Mouse (Mus musculus) gastrocnemius, postnatal 4 days (tissue): ENCODE results near the gene Tmed1. TPM values are rescaled to one million over a fixed set of nuclear protein-coding genes. Genes with fewer than 3 reads are reported as not detected.
"Not testable (repeated sequence)": the region's sequence is repeated elsewhere in the genome, so short reads cannot be mapped to it uniquely, and the experiment has no call there.

Experiments used
- DNase-seq, 2 experiments: peaks; one replicate each; pipeline ENCODE4 v3.0.0; 2021 to 2022; ENCODE audit warnings: low spot score in 2 of 2, mixed read lengths in 2 of 2
- total RNA-seq, 2 experiments: library from RNA; stranded (reverse); gene quantifications; 2 replicates each; pipeline ENCODE4 v1.2.3; 2021

The Tmed1 gene
- total RNA-seq, 2 experiments from 2014 or later: 38.3 to 40.6 TPM

DNA sequence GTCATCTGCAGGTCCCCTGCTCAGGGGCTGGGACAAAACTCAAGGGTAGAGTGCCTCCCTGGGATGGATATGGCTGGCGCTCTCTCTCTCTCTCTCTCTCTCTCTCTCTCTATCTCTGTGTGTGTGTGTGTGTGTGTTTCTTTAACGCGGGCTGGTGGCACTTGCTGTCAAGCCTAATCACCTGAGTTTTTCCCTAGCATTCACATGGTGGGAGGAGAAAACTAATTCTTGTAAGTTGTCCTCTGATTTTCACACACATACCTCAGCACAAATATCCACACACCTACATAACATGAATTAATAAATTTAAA is 16.5 kb upstream of the Tmed1 start:
- DNase-seq: no peak

- no peak for DNase-seq
Measured at GRCm38 (mm10) chr9:21525937-21526633, 16.0 kb upstream of the Tmed1 start, which contains the start of gene AB124611. Gene AB124611, plus strand, starts transcription at chr9:21526176.

GRCm38 (mm10) chr9:21525142-21525936 is 15.3 kb upstream of the Tmed1 start:
- no peak for DNase-seq

DNA sequence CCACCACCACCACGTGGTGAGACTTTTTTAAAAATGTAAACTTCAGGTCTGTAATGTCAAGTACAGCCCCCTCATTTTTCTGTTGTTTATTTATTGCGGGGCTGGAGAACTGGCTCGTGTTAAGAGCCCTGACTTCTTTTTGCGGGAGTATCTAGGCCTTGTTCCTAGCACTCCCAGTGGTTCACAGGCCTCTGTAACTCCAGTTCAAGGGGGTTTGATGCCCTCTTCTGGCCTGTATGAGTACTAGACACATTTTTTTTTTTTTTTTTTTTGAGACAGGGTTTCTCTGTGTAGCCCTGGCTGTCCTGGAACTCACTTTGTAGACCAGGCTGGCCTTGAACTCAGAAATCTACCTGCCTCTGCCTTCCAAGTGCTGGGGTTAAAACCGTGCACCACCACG is 8.6 kb upstream of the Tmed1 start:
- DNase-seq: not testable (repeated sequence)

GRCm38 (mm10) chr9:21517947-21518495 is 8.0 kb upstream of the Tmed1 start:
- no peak for DNase-seq

GRCm38 (mm10) chr9:21513466-21513865 is 3.4 kb upstream of the Tmed1 start:
- no peak for DNase-seq

DNA sequence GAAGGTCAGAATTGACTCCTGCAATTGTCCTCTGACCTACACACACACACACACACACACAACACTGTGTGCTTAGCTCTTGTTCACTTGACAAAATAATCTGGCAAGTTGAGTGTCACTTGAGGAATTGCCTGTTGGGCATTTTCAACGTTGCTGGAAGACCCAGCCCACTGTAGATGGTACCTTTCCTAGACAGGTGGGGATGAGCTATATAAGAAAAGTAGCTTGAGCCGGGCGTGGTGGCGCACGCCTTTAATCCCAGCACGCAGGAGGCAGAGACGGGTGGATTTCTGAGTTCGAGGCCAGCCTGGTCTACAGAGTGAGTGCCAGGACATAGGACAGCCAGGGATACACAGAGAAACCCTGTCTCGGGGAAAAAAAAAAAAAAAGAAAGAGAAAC is 1.0 kb upstream of the Tmed1 start:
- DNase-seq: no peak

GRCm38 (mm10) chr9:21510689-21511015 is 600 bp upstream of the Tmed1 start:
- no peak for DNase-seq

GRCm38 (mm10) chr9:21508871-21509404 is 1.1 kb downstream of the Tmed1 start:
- DNase-seq: no peak

DNA sequence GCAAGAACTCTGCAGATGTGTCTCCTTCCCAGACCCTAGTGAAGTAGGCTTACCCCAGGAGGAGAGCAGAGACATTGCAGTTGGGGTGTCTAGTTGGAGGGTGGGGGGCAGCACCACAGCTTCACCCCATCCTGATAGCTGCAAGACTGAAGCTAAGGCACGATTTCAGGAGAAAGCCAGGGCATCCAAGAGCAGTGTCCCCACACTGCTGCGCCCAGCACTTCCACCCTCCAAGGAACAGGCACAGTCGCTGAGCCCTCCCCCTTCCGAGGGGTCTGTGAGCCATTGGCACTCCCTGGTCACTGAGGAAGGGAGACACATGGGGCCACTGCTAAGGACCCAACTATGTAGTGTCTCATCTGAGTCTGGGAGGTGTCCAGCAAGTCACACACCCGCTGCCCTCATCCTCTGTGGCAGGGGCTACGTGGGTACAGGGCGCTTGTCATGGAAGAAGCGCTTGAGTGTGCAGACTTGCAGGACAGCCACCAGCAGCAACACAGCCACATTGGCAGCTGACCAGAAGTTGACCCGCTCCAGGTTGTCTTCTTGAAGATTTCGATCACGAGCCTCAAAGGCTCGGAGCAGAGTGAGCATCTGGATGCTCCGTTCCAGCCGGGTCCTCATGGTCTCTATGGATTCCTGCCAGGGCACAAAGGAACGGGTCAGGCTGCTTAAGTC is 2.2 kb downstream of the Tmed1 start:
- DNase-seq: no peak

DNA sequence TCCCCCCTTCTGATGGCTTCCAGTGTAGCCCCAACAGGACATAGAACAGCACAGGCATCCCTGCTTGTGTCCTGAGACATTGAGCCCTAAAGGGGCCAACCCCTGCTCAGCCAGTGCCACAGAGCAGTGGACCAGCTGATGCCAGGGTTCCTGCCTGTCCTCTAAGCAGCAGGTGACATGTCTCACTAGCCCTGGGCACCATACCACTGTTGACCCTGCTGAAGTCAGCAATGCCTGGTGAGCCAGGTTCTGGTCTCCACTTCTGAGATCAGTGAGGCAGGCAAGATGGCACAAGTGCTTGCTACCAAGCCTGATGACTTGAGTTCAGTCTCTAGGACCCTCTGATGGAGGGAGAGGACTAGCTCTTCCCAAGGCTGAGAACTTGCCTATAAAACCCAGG is 4.3 kb downstream of the Tmed1 start:
- no peak for DNase-seq

DNA sequence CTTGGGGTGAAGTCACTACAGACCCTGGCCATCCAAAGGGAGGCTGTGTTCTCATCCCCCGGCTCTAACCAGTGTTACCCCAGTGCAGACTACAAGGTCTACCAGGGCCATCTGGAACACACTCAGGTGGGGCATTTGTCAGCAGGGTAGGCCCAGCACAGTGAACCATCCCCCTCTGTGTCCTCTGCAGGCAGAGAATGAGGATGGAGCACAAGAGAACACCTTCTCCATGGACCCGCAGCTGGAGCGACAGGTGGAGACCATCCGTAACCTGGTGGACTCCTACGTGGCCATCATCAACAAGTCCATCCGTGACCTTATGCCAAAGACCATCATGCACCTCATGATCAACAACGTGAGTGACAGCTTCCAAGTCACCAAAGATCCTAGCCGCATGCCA is 6.7 kb downstream of the Tmed1 start:
- DNase-seq: no peak

DNA sequence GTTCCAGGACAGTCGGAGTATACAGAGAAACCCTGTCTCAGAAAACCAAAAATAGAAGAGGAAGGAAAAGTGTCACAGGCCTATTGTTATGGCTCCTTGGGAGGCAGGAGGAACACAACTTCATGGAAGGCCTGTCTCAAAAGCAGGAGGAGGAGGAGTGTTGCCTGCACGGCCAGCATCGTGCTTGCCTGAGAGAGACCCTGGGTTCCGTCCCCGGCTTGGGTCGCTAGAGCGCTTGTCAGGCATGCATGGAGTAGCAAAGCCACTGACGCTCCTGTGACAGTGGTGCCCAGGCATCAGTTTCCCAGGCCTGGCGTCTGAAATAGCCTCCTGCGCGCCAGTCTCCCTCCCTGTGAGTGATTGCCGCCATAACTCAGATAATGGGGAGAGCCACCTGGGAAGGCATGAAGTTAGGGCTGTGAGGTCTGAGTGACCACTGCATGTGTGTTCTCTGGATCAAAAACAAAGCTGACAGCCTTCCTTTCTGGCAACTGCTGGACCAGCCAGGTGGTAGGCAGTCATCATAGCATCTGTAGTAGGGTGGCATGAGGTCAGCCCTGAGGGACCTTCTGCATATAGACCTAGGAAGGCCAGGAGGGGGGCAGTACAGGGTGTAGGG is 11.7 kb downstream of the Tmed1 start:
- no peak for DNase-seq

DNA sequence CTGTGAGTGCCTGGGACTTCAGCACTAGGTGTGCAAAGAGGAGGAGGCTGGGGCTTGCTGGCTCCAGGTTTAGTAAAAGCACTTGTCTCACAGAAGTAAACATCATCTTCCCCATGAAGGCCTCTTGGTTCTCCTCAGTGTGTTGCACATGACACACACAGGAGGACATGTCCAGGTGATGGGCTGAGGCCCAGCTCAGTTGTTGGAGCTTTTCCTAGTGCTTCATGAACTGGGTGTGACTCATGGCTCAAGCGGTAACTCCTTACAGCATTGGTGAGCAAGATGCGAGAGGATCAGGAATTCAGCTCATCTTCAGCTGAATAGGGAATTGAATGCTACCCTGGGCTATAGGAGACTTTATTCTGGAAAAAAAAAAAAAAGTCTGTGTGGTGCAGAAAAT is 12.4 kb downstream of the Tmed1 start:
- DNase-seq: no peak

GRCm38 (mm10) chr9:21497050-21497542 is 13.0 kb downstream of the Tmed1 start:
- no peak for DNase-seq

DNA sequence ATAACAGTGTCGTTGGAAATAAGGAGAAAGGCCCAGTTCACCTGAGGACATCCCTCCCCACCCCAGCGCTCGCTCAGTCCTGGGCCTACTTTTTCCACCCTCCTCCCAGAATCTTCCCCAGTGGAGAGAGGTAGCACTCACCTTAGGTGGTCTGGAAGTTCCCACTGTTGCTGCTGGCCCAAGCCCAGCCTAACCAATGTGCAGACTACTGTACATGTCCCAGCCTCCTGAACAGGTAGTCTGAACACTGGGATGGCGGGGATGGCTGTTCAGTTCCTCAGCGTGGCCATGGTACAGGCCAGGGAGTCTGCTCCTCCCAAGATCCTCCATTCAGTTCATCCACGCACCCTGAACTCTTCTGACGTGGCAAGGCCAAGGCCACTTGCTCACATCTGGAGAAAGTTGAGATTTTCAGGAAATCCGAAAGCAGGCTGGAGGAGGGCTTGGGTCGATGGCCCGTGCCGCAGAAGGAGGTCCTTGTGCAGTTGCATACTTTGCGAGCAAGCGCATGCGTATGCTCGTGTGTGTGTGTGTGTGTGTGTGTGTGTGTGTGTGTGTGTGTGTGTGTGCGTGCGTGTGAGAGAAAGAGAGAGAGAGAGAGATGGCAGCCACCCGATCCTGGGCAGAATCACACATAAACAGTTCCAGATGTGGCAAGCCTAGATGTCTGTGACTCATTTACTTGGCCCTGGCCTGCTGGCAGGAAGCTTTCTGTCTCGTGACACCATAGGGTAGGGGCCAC is 13.6 kb downstream of the Tmed1 start:
- peak; percentile 42 to 79 for DNase-seq

DNA sequence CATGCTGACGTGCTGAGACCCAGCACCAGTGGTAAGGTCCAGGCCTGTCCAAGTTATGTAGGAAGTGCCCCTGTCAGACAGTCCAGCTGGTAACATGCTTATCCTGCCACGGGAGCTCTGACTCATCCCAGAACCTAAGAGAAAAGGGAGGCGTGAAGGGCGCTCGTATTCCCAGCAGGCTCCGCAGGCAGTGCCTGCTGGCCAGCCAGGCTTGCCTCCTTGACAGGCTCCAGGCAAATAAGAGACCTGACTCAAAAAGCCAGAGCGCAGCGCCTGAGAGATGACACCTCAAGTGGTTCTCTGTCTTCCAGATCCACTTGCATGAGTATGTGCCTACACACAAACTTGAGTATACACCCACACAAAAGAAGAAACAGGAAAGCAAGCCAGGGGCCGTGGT is 15.3 kb downstream of the Tmed1 start:
- DNase-seq: no peak

DNA sequence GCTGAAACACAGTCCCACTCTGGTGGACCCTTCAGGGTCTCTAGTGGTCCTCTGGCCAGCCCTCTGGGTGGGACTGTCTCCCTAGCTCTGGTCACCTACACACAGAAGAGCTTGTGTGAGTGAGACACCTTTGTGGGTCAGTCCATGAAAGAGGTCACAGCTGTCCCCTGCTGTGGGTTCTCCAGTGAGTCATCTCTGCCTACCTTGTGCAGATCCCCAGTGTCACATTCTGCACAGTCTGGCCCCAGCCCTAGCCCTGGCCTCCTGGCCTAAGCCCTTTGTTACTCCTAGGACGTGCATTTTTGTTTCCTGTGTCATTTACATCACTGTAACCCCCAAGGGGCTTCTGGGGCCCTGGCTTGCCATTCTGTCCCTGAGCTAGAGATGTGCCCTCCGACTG is 16.1 kb downstream of the Tmed1 start:
- no peak for DNase-seq

DNA sequence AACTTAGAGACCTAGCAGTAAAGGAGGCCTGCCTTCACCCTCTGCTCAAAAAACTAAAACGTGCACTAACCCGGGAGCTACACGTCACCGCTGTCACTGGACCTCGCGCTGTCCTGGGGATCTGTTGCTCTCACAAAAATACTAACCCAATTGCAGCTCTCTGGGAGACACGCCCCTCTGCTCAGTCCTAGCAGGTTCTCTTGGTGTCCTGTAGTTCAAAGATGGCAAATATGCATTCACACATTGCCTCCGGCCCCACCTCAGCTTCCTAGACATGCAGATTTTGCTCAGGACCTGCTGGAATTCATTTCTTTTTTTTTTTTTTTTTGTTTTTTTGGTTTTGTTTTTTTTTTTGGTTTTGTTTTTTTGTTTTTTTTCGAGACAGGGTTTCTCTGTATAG is 19.4 kb downstream of the Tmed1 start:
- no peak for DNase-seq

- DNase-seq: not testable (repeated sequence)
Measured at GRCm38 (mm10) chr9:21488246-21488645, 21.8 kb downstream of the Tmed1 start.

DNA sequence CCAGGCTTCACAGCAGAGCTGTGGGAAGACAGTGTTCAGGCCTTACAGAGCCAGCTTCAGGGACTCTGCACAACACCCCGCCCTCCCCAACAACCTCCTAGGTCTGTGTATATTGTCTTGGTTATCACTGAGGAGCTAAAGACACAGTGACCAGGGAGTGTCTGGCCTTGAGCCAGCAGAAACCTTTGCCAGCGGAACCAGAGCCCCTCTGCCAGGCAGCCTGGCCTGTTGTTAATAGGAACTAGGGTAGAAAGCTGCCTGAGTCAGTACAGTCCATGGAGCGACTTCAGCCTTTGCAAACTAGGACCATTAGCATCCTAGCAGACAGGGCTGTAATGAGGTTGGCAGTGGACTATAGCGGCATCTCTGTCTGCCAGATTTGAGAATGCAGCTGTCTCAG is 26.0 kb downstream of the Tmed1 start:
- DNase-seq: no peak
